Mouse (Mus musculus) kidney, adult 2 months (tissue): Measurements from ENCODE around the gene Stk11ip.

Source experiments
- CTCF ChIP-seq: fragments of 200-500 bp; conservative IDR thresholded peaks from 2 replicates; pipeline ENCODE4 v1.5.1; 2011; ENCODE audit warnings: low read depth, mild to moderate bottlenecking, control low read depth, low read length, moderate library complexity, mixed read lengths; ENCODE audit not compliant: insufficient read depth, insufficient read length
- POLR2A ChIP-seq: fragments of 200-500 bp; IDR thresholded peaks from one replicate; pipeline ENCODE4 v1.6.1; 2011; ENCODE audit warnings: low read depth, low read length, control low read depth

GRCm38 (mm10) chr1:75502945-75503650 is 18.2 kb upstream of the Stk11ip start:
- TF ChIP-seq CTCF (no peak), POLR2A (no peak)
